Mouse (Mus musculus) embryonic facial prominence, embryonic 13.5 days (tissue): ENCODE measurements around the gene Tango2. TPM values are rescaled to one million over a fixed set of nuclear protein-coding genes. Genes with fewer than 3 reads are reported as not detected.
"Not testable (repeated sequence)": the region's sequence is repeated elsewhere in the genome, so short reads cannot be mapped to it uniquely, and the experiment has no call there.

ENCODE experiments used
- ATAC-seq: fragments of 200-750 bp; cut with Nextera tagmentation; 2 replicates; pipeline ENCODE4 v1.8.0; 2017; ENCODE audit warnings: low read depth; ENCODE audit not compliant: insufficient number of reproducible peaks, insufficient read depth, low FRiP score, low TSS enrichment
- H3K27ac ChIP-seq: fragments of 300-500 bp; sonication (generic); 2 replicates; pipeline ENCODE4 v1.5.1; 2015; ENCODE audit warnings: moderate library complexity, mild to moderate bottlenecking, inconsistent platforms
- H3K27me3 ChIP-seq: fragments of 300-500 bp; sonication (generic); 2 replicates; pipeline ENCODE4 v1.6.1; 2015; ENCODE audit warnings: mild to moderate bottlenecking, inconsistent platforms
- H3K36me3 ChIP-seq: fragments of 300-500 bp; sonication (generic); 2 replicates; pipeline ENCODE4 v1.6.1; 2015; ENCODE audit warnings: mild to moderate bottlenecking, inconsistent platforms
- H3K4me1 ChIP-seq: fragments of 300-500 bp; sonication (generic); 2 replicates; pipeline ENCODE4 v1.6.1; 2015; ENCODE audit warnings: inconsistent platforms
- H3K4me2 ChIP-seq: fragments of 300-500 bp; sonication (generic); 2 replicates; pipeline ENCODE4 v1.6.1; 2015; ENCODE audit warnings: moderate library complexity, mild to moderate bottlenecking, inconsistent platforms
- H3K4me3 ChIP-seq: fragments of 300-500 bp; sonication (generic); 2 replicates; pipeline ENCODE4 v1.5.1; 2015; ENCODE audit warnings: mild to moderate bottlenecking, inconsistent platforms
- H3K9ac ChIP-seq: fragments of 300-500 bp; sonication (generic); 2 replicates; pipeline ENCODE4 v1.6.1; 2015; ENCODE audit warnings: mild to moderate bottlenecking, inconsistent platforms
- H3K9me3 ChIP-seq: fragments of 300-500 bp; sonication (generic); 2 replicates; pipeline ENCODE4 v1.6.1; 2016; ENCODE audit warnings: inconsistent platforms
- WGBS: fragments of 180-500 bp; shearing (Covaris S2); methylation state at CpG from one replicate; pipeline ENCODE4 v1.1.7; 2015; ENCODE audit warnings: mixed read lengths; 5-methylcytosine and 5-hydroxymethylcytosine counted together
- polyA plus RNA-seq: library from polyadenylated mRNA; unstranded; fragments of >200 nt; fragmentation: Nextera tagmentation; extraction: Ambion mirVana; gene quantifications from 2 replicates; pipeline ENCODE4 v1.2.1, GENCODE M21; 2015

Gene Tango2
- polyA plus RNA-seq, 1 experiment from 2014 or later = 30.6 TPM

DNA sequence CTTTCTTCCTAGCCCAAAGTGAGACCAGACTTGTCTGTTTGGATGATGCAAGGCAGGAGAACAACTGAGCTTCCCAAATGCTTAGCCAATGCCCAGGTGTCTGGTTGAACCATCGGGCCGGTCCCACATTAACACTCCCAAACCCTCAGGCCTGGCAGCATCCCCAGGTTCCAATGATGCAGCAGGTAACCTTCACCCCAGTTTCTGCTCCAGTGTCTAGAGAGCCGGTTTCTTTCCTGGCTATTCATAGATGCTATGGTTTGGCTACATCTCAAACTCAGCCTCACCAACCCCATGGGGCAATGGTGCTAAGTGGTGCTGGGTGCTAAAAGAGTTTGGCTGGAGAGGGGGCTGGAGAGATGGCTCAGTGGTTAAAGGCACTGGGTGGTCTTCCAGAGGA lies 11.9 kb downstream of the Tango2 start:
- Histone ChIP-seq H3K9me3 (no peaks in the 10 kb centered on the region), H3K4me1 (peaks cover 4% of the 10 kb centered on the region; the same call in 1 of the 2 replicates), H3K27me3 (no peaks in the 10 kb centered on the region), H3K36me3 (no peaks in the 10 kb centered on the region), H3K4me3 (no peak overlapping the region), H3K27ac (no peak overlapping the region), H3K9ac (no peak overlapping the region), H3K4me2 (no peak overlapping the region)
- ATAC-seq = no peak
- 93% methylated on average over 3 of the region's 3 CpGs for WGBS

DNA sequence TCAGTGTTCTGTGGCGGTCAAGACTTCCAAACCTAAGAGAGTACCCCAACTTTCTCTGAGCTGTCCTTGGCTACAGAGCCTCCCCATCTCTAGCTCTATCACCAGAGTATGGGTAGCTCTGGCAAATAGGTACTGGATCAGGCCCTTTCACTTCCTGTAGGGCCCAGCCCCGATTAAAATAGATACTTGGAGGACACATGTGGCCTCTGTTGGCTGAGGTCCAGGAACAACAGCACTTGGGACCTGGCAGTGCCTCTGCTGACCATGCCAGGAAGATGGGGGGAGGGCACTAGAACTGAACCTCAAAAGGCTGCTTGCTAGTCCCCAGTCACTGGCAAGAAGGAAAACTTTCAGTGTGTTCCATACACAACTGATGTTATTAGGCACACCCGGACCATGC lies 13.9 kb downstream of the Tango2 start:
- Histone ChIP-seq H3K4me3 (no peak overlapping the region), H3K27me3 (no peaks in the 10 kb centered on the region), H3K36me3 (no peaks in the 10 kb centered on the region), H3K9ac (no peak overlapping the region), H3K27ac (no peak overlapping the region), H3K4me1 (no peaks in the 10 kb centered on the region), H3K4me2 (no peak overlapping the region), H3K9me3 (no peaks in the 10 kb centered on the region)
- ATAC-seq = no peak
- 90% methylated on average over 3 of the region's 3 CpGs for WGBS

GRCm38 (mm10) chr16:18328524-18328923 lies 19.4 kb downstream of the Tango2 start:
- Histone ChIP-seq H3K4me2 (no peak overlapping the region), H3K27ac (no peak overlapping the region), H3K4me1 (no peaks in the 10 kb centered on the region), H3K27me3 (no peaks in the 10 kb centered on the region), H3K9me3 (no peaks in the 10 kb centered on the region), H3K9ac (no peak overlapping the region), H3K36me3 (no peaks in the 10 kb centered on the region), H3K4me3 (no peak overlapping the region)
- 96% methylated on average over 1 of the region's 1 CpGs for WGBS
- ATAC-seq = no peak

- H3K4me1 ChIP-seq = no peaks in the 10 kb centered on the region
- no peak overlapping the region for H3K27ac ChIP-seq
- no peak overlapping the region for H3K9ac ChIP-seq
- no peak for ATAC-seq
- H3K36me3 ChIP-seq = no peaks in the 10 kb centered on the region
- H3K4me3 ChIP-seq = no peak overlapping the region
- H3K9me3 ChIP-seq = no peaks in the 10 kb centered on the region
- no peaks in the 10 kb centered on the region for H3K27me3 ChIP-seq
- 94% methylated on average over 9 of the region's 9 CpGs for WGBS
- H3K4me2 ChIP-seq = no peak overlapping the region
These were observed 20.0 kb downstream of the Tango2 start for GRCm38 (mm10) chr16:18327936-18328335.

DNA sequence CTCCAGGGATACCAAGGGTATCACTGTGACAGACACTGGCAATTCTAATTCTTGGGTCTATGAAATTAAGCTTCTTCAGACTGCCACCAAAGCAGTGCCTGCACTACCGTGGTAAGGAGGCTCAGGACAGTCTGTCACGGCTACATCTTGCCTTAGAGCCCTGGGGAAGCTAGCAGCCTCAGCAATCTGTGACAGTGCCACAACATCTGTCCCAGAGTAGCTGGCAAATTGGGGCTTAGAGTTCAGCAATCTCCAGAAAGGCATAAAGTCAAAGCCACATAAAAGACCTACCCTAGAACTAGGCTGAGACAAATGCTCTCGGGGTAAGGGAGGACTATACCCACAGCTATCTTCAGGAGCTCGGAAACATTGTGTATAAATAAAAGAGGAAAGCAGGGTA lies 22.2 kb downstream of the Tango2 start:
- Histone ChIP-seq H3K36me3 (0 out of 2 replicates have a peak, but pooled peaks cover 4% of the 10 kb centered on the region), H3K27me3 (no peaks in the 10 kb centered on the region), H3K4me1 (no peaks in the 10 kb centered on the region), H3K4me2 (no peak overlapping the region), H3K9me3 (no peaks in the 10 kb centered on the region), H3K4me3 (no peak overlapping the region), H3K9ac (no peak overlapping the region), H3K27ac (no peak overlapping the region)
- no peak for ATAC-seq
- 65% methylated on average over 4 of the region's 4 CpGs for WGBS

DNA sequence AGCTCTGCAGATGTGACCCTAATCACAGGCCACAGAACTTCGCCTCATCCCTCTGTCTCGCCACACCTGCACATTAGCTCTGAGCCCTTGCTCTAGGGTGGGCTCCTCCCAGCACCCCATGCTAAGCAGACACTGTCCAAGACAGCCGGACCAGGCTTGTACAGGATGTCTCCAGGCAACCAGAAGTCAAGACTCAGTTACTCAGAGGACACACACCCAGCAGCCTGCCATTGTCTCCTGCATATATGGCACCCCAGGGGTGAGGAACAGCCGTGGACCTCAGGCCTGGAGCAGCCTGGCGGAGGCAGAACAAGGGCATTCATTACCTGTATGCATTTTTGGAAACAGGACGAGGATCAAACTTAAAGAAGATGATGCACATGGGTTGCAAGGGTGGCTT lies 23.9 kb downstream of the Tango2 start:
- Histone ChIP-seq H3K4me3 (no peak overlapping the region), H3K9ac (no peak overlapping the region), H3K27me3 (no peaks in the 10 kb centered on the region), H3K4me1 (no peaks in the 10 kb centered on the region), H3K4me2 (no peak overlapping the region), H3K36me3 (0 out of 2 replicates have a peak, but pooled peaks cover 4% of the 10 kb centered on the region), H3K9me3 (no peaks in the 10 kb centered on the region), H3K27ac (no peak overlapping the region)
- 85% methylated on average over 6 of the region's 6 CpGs for WGBS
- ATAC-seq = no peak

DNA sequence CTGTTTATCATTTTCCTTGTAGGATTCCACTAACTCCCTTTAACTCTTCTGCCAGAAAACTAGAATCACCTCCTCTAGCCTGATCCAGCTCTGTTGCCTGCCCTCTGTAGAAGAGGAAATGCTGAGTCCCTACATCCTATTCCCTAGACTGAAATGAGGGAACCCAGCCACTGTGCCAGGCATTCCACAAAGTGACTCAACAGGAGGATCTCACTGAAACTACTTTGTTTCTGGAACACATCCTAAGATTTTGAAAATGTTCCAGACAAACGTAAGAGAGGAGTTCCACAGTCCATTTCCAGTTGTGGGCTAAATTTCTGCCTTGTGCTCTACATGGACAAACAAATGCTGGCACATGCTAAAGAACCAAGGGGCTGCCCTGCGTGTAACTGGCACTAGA lies 24.4 kb downstream of the Tango2 start:
- 74% methylated on average over 2 of the region's 2 CpGs for WGBS
- H3K27me3 ChIP-seq = no peaks in the 10 kb centered on the region
- no peak overlapping the region for H3K4me2 ChIP-seq
- H3K36me3 ChIP-seq = 0 out of 2 replicates have a peak, but pooled peaks cover 4% of the 10 kb centered on the region
- H3K4me1 ChIP-seq = no peaks in the 10 kb centered on the region
- H3K9ac ChIP-seq = no peak overlapping the region; the same call in 1 of the 2 replicates
- H3K27ac ChIP-seq = no peak overlapping the region
- H3K4me3 ChIP-seq = no peak overlapping the region
- no peaks in the 10 kb centered on the region for H3K9me3 ChIP-seq
- no peak for ATAC-seq

- H3K36me3 ChIP-seq = 0 out of 2 replicates have a peak, but pooled peaks cover 4% of the 10 kb centered on the region
- no peak overlapping the region for H3K9ac ChIP-seq
- H3K27me3 ChIP-seq = no peaks in the 10 kb centered on the region
- no peak overlapping the region for H3K4me3 ChIP-seq
- H3K4me2 ChIP-seq = no peak overlapping the region
- WGBS = 77% methylated on average over 2 of the region's 2 CpGs
- H3K4me1 ChIP-seq = no peaks in the 10 kb centered on the region
- ATAC-seq = no peak
- H3K9me3 ChIP-seq = no peaks in the 10 kb centered on the region
- H3K27ac ChIP-seq = no peak overlapping the region
These were observed 26.5 kb downstream of the Tango2 start for GRCm38 (mm10) chr16:18321443-18321842.

DNA sequence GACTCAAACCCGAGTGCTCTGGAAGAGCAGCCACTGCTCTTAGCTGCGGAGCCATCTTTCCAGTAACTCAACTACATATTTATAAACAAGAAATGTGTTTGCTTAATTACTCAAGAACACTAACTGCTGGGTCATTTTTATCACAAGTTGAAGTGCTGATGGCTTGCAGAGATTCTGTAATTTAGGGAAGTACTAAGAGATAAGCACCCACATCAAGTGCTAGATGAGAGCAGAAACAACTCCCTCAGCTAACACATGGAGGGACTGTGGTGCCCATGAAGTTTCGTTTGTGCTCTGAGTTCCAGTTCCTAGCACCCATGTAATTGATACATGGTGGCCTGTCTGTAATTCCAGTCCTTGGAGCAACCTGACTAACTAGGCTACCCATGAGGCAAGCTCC lies 28.9 kb downstream of the Tango2 start:
- Histone ChIP-seq H3K27ac (no peak overlapping the region), H3K4me2 (no peak overlapping the region), H3K4me3 (no peak overlapping the region), H3K9me3 (no peaks in the 10 kb centered on the region), H3K27me3 (no peaks in the 10 kb centered on the region), H3K4me1 (no peaks in the 10 kb centered on the region), H3K36me3 (0 out of 2 replicates have a peak, but pooled peaks cover 4% of the 10 kb centered on the region), H3K9ac (no peak overlapping the region)
- WGBS = 78% methylated on average over 3 of the region's 3 CpGs
- no peak for ATAC-seq

DNA sequence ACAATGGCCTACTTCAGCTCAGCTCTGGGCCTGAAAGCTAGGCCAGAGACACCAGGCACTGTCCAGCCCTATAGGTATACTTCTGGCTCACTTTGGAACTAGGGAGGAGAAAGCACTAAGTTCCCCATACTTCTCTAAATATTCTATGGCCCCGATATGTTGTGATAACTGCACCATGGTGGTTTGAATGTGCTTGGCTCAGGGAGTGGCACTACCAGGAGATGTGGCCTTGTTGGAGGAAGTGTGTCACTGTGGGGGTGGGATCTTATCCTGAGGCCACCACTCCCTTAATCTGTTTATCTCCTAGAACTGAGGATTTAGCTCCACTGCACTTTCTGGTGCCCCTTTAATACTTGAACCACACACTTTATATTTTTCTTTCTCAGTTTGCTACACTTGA lies 39.7 kb downstream of the Tango2 start:
- 81% methylated on average over 1 of the region's 1 CpGs for WGBS
- peaks cover 6% of the 10 kb centered on the region for H3K36me3 ChIP-seq

DNA sequence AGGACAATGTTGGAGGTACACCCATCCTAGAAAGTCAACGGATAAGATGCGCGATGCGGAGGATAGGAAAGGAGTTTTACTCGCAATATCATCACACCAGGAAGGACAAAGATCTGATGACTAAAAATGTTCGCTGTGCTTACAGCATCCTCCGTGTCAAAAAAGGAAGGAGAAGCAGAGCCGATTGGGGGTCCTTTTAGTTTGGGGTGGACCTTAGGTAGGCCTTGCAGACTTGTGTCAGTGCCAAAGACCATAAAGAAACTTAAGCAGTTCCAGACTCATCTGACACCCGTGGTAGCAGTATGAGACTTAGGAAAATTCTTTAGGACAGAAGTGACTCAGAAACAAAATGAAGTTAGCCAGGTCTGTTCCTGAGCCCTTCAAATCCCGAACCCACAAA lies 58.3 kb downstream of the Tango2 start:
- peak overlapping the region; percentile 91 for H3K27ac ChIP-seq

More for the DNA sequence above, 39.7 kb downstream of the Tango2 start:
- no peaks in the 10 kb centered on the region for H3K9me3 ChIP-seq
- ATAC-seq = no peak
- H3K27ac ChIP-seq = no peak overlapping the region
- H3K4me1 ChIP-seq = no peaks in the 10 kb centered on the region
- H3K27me3 ChIP-seq = no peaks in the 10 kb centered on the region
- H3K4me3 ChIP-seq = no peak overlapping the region
- H3K9ac ChIP-seq = no peak overlapping the region
- H3K4me2 ChIP-seq = no peak overlapping the region

GRCm38 (mm10) chr16:18289067-18289588 lies 58.8 kb downstream of the Tango2 start, which contains the start of gene Dgcr8:
TSS of gene Dgcr8 (minus strand) at chr16:18289246.
- Histone ChIP-seq H3K4me3 (peak within 1 kb of the TSS; percentile 93), H3K4me2 (peak within 1 kb of the TSS; percentile 95), H3K9me3 (no peaks in the 10 kb centered on the region), H3K4me1 (peaks cover 29% of the 10 kb centered on the region), H3K27ac (peak within 1 kb of the TSS; percentile 91), H3K9ac (peak within 1 kb of the TSS; percentile 95), H3K27me3 (no peaks in the 10 kb centered on the region), H3K36me3 (peaks cover 25% of the 10 kb centered on the region)
- WGBS = under 1% methylated on average over 63 of the region's 71 CpGs
- ATAC-seq = peak; percentile 100

More for the DNA sequence above, 58.3 kb downstream of the Tango2 start:
- H3K4me2 ChIP-seq = peak overlapping the region; percentile 53
- H3K9me3 ChIP-seq, ATAC-seq, H3K27me3 ChIP-seq: not testable (repeated sequence)
- peaks cover 29% of the 10 kb centered on the region for H3K4me1 ChIP-seq
- peak overlapping the region; percentile 95 for H3K9ac ChIP-seq
- H3K36me3 ChIP-seq = peaks cover 21% of the 10 kb centered on the region
- H3K4me3 ChIP-seq = peak overlapping the region; percentile 93
- 4% methylated on average over 10 of the region's 10 CpGs for WGBS
